Mouse (Mus musculus): ENCODE data around the gene Hrh3. TPM values are rescaled to one million over a fixed set of nuclear protein-coding genes. Genes with fewer than 3 reads are reported as not detected.

Gene Hrh3
- polyA plus RNA-seq, 1 experiment = 0.17 TPM

DNA sequence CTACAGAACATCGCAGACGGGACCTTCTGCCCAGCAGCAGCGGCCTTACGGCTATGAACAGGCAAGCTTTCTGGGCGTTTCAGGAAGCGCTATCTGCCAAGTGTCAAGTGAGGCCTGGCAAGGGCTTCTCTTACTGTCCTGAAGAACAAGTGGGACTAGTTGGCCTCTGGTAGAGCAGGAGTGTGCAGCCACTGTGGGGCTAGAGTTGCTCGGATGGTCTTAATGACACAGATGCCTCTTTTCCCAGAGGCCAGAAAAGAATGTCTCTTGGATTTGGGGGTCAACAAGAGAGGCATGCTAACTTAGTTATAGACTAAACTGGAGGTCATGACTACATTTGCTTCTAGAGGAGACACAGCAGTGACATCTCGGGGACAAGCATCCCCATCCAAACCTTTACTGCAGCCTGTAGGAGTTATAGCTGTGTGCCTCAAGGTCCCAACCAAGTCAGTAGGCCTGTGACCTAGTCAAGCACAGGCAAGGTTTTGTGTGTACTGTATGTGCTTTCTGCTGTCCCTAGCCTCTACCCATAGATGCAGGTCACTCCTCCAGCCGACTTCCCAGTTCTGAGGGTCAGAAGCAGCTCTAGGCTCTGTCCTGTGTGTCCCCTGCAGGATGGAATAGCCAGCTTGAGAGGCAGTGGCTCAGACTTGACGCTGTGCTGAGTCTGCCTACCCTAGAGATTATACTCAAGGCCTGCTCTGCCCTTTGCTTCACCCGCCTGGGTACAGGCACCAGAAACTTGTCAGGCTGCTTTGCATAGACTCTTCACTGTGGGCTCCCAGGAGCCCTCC lies 40.8 kb downstream of the Hrh3 start:
- 93% methylated on average over 11 of the region's 11 CpGs for WGBS
- H3K36me3 ChIP-seq (ENCODE audit: control insufficient read depth, insufficient read depth, low read length) = no peaks in the 10 kb centered on the region

DNA sequence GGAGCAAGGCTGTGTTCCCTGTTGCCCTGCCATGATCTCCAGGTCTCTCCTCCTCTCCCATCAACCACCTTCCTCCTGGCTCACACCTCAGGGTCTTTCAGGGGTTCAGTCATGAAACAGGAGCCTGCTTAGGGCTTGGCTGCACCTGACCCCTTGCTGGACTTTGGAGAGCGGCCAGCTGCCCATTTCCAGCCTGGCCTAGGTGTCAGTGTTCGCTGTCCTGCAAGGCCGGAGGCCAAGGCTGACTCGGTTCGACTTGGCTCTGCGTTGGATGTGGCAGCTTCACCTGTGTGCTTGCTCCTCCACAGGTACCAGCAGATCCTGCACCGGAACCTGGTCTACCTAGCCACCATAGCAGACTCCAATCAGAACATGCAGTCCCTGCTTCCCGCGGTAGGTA lies 51.3 kb downstream of the Hrh3 start:
- H3K36me3 ChIP-seq (ENCODE audit: control insufficient read depth, insufficient read depth, low read length) = 0 out of 2 replicates have a peak, but pooled peaks cover 2% of the 10 kb centered on the region
- no peak overlapping the region for H3K27ac ChIP-seq (ENCODE audit: insufficient read depth, low read depth, low read length)
- H3K27me3 ChIP-seq (replicated peaks; ENCODE audit: control insufficient read depth, insufficient read depth, low read length) = no peaks in the 10 kb centered on the region
- DNase-seq = peak; percentile 78
- no peak overlapping the region for H3K4me3 ChIP-seq (ENCODE audit: insufficient read depth, low read depth, low read length)
- no peak for TF ChIP-seq POLR2A (IDR thresholded peaks at IDR 0.05; ENCODE audit: low read depth, low read length)
- TF ChIP-seq CTCF (conservative IDR thresholded peaks at IDR 0.05; ENCODE audit: insufficient read depth, insufficient read length, low read depth, low read length) = no peak
- 68% methylated on average over 9 of the region's 9 CpGs for WGBS
- no peaks in the 10 kb centered on the region for H3K4me1 ChIP-seq (ENCODE audit: control insufficient read depth, insufficient read depth, low read length)

More for the DNA sequence above, 40.8 kb downstream of the Hrh3 start:
- no peak for TF ChIP-seq POLR2A (IDR thresholded peaks at IDR 0.05; ENCODE audit: low read depth, low read length)
- TF ChIP-seq CTCF (conservative IDR thresholded peaks at IDR 0.05; ENCODE audit: insufficient read depth, insufficient read length, low read depth, low read length) = no peak
- H3K27me3 ChIP-seq (replicated peaks; ENCODE audit: control insufficient read depth, insufficient read depth, low read length) = no peaks in the 10 kb centered on the region
- no peak for DNase-seq
- H3K4me1 ChIP-seq (ENCODE audit: control insufficient read depth, insufficient read depth, low read length) = no peaks in the 10 kb centered on the region
- H3K4me3 ChIP-seq (ENCODE audit: insufficient read depth, low read depth, low read length) = no peak overlapping the region
- H3K27ac ChIP-seq (ENCODE audit: insufficient read depth, low read depth, low read length) = no peak overlapping the region

DNA sequence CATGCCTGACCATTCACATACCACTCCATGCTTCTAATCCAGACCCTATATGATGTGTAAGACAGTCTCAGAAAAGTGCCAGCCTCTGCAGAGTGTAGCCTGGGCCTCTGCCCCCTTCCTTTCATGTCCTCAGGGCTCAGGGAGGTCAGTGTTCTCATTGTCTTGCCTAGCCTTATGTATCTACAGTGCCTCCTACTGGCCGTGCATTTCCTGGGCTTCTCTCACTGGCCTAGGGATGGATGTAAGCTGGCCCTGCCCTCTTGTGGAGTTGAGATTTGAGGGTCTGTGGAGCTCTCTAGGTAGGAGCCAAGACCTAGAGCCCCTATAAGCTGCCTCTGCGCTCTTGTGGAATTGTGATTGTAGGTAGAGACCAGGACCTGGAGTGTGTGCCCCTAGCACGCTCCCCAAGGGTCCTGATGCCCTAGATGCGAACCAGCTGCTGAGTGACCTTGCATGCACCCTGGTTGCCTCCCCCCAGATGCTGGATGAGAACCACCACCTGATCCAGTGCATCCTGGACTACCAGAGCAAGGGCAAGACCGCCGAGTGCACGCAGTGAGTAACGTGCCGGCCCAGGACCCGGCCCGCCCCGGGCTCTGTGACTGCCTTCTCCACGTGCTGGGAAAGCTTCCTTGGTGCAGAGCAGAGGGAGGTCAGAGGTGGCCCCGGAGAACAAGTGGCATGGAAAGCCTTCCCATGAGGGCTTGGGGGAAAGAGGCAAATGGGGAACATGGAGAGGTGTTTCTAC lies 52.1 kb downstream of the Hrh3 start:
- no peaks in the 10 kb centered on the region for H3K4me1 ChIP-seq (ENCODE audit: control insufficient read depth, insufficient read depth, low read length)
- DNase-seq = no peak
- H3K4me3 ChIP-seq (ENCODE audit: insufficient read depth, low read depth, low read length) = no peak overlapping the region
- 86% methylated on average over 14 of the region's 14 CpGs for WGBS
- 0 out of 2 replicates have a peak, but pooled peaks cover 2% of the 10 kb centered on the region for H3K36me3 ChIP-seq (ENCODE audit: control insufficient read depth, insufficient read depth, low read length)
- H3K27ac ChIP-seq (ENCODE audit: insufficient read depth, low read depth, low read length) = no peak overlapping the region
- H3K27me3 ChIP-seq (replicated peaks; ENCODE audit: control insufficient read depth, insufficient read depth, low read length) = no peaks in the 10 kb centered on the region
- no peak for TF ChIP-seq POLR2A (IDR thresholded peaks at IDR 0.05; ENCODE audit: low read depth, low read length)
- peak; percentile 50 for TF ChIP-seq CTCF (conservative IDR thresholded peaks at IDR 0.05; ENCODE audit: insufficient read depth, insufficient read length, low read depth, low read length)

DNA sequence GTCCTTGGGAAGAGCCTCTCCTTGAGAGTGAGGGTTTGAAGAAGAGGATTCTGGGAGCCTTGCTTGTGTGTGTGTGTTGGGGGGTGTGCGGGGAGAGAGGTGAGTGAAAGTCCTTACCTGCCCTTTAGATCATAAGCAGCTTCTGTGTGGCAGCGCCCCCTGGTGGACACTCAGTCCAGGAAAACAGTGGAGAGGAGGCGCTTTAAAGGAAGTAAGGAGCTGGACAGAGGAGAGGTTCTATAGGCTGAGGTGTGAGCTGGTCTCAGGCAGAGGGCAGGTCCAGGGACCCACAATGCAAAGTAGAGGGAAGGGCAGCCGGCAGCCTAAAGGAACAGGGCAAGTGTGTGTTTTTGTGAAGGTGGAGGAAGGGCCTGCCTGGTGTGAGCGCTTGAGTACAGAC lies 53.3 kb downstream of the Hrh3 start:
- H3K4me3 ChIP-seq (ENCODE audit: insufficient read depth, low read depth, low read length) = no peak overlapping the region
- no peaks in the 10 kb centered on the region for H3K4me1 ChIP-seq (ENCODE audit: control insufficient read depth, insufficient read depth, low read length)
- DNase-seq = peak; percentile 86
- no peaks in the 10 kb centered on the region for H3K36me3 ChIP-seq (ENCODE audit: control insufficient read depth, insufficient read depth, low read length)
- WGBS = 20% methylated on average over 5 of the region's 5 CpGs
- H3K27ac ChIP-seq (ENCODE audit: insufficient read depth, low read depth, low read length) = no peak overlapping the region
- TF ChIP-seq CTCF (conservative IDR thresholded peaks at IDR 0.05; ENCODE audit: insufficient read depth, insufficient read length, low read depth, low read length) = peak; percentile 84
- no peak for TF ChIP-seq POLR2A (IDR thresholded peaks at IDR 0.05; ENCODE audit: low read depth, low read length)
- H3K27me3 ChIP-seq (replicated peaks; ENCODE audit: control insufficient read depth, insufficient read depth, low read length) = no peaks in the 10 kb centered on the region

Other genes starting within 250 kb of the Hrh3 start
- gene Taf4, start 127.8 kb downstream of the Hrh3 start, polyA plus RNA-seq (2012; rRNA removed) = 7.3 and 8.9 TPM in 2 replicates
- 27.2 and 29.5 TPM in 2 replicates for gene Lsm14b, start 79.5 kb downstream of the Hrh3 start, polyA plus RNA-seq (2012; rRNA removed)
- 156 and 185 TPM in 2 replicates for gene Psma7, start 62.1 kb downstream of the Hrh3 start, polyA plus RNA-seq (2012; rRNA removed)
- gene Ss18l1, start 62.0 kb downstream of the Hrh3 start, polyA plus RNA-seq (2012; rRNA removed) = 6.7 and 7.5 TPM in 2 replicates
- 24.3 and 26.2 TPM in 2 replicates for gene Mtg2, start 33.9 kb downstream of the Hrh3 start, polyA plus RNA-seq (2012; rRNA removed)
- gene Osbpl2, start 14.8 kb upstream of the Hrh3 start, polyA plus RNA-seq (2012; rRNA removed) = 30.3 and 33.8 TPM in 2 replicates
- gene Adrm1, start 67.0 kb upstream of the Hrh3 start, polyA plus RNA-seq (2012; rRNA removed) = 80.0 and 95.3 TPM in 2 replicates
- gene Lama5, start 121.4 kb upstream of the Hrh3 start, polyA plus RNA-seq (2012; rRNA removed) = 83.3 and 97.8 TPM in 2 replicates
- gene Rps21, start 152.9 kb upstream of the Hrh3 start, polyA plus RNA-seq (2012; rRNA removed) = 2,294 and 2,331 TPM in 2 replicates
- gene Cables2, start 169.0 kb upstream of the Hrh3 start, polyA plus RNA-seq (2012; rRNA removed) = 18.2 TPM in 2 replicates
- 0.49 and 0.50 TPM in 2 replicates for gene Rbbp8nl, start 185.4 kb upstream of the Hrh3 start, polyA plus RNA-seq (2012; rRNA removed)
- 1.2 TPM in 2 replicates for gene Gata5, start 230.2 kb upstream of the Hrh3 start, polyA plus RNA-seq (2012; rRNA removed)